Mouse (Mus musculus) R1 (cell line): ENCODE results near the gene Dnajc7.
A peak's percentile ranks its signal among the peaks of the same experiment; 100 is the strongest.

Experiments used
- DNase-seq: peaks from one replicate; pipeline ENCODE4 v3.0.0-alpha.2; 2018; ENCODE audit warnings: low read depth, low spot score

The Dnajc7 gene

GRCm38 (mm10) chr11:100619982-100620381 lies at the start of gene Dnajc7:
Gene Dnajc7, minus strand, starts transcription at chr11:100620168.
- DNase-seq: no peak

GRCm38 (mm10) chr11:100659806-100660205 lies 39.8 kb upstream of the Dnajc7 start:
- DNase-seq: no peak

GRCm38 (mm10) chr11:100656458-100656857 lies 36.5 kb upstream of the Dnajc7 start:
- DNase-seq: peak; percentile 34

- DNase-seq: peak; percentile 66
These were observed 35.6 kb upstream of the Dnajc7 start for GRCm38 (mm10) chr11:100655589-100655988.

GRCm38 (mm10) chr11:100651748-100652147 lies 31.8 kb upstream of the Dnajc7 start:
- no peak for DNase-seq

- DNase-seq: no peak
These were observed 31.2 kb upstream of the Dnajc7 start for GRCm38 (mm10) chr11:100651205-100651604.

GRCm38 (mm10) chr11:100648405-100648804 lies 28.4 kb upstream of the Dnajc7 start:
- no peak for DNase-seq

- DNase-seq: peak; percentile 89
These were observed 26.3 kb upstream of the Dnajc7 start for GRCm38 (mm10) chr11:100646265-100646664.

- DNase-seq: no peak
These were observed 23.9 kb upstream of the Dnajc7 start for GRCm38 (mm10) chr11:100643612-100644575.

GRCm38 (mm10) chr11:100640159-100640906 lies 20.4 kb upstream of the Dnajc7 start:
- DNase-seq: peak; percentile 87

- DNase-seq: no peak
These were observed 14.6 kb upstream of the Dnajc7 start for GRCm38 (mm10) chr11:100634530-100634929.

GRCm38 (mm10) chr11:100628862-100629352 lies 8.9 kb upstream of the Dnajc7 start:
- no peak for DNase-seq

GRCm38 (mm10) chr11:100628056-100628455 lies 8.1 kb upstream of the Dnajc7 start:
- DNase-seq: no peak

- peak; percentile 86 for DNase-seq
These were observed 6.8 kb upstream of the Dnajc7 start for GRCm38 (mm10) chr11:100626701-100627195.

GRCm38 (mm10) chr11:100625754-100626700 lies 6.1 kb upstream of the Dnajc7 start:
- DNase-seq: no peak

GRCm38 (mm10) chr11:100623867-100624266 lies 3.9 kb upstream of the Dnajc7 start:
- peak; percentile 65 for DNase-seq

GRCm38 (mm10) chr11:100622714-100623113 lies 2.7 kb upstream of the Dnajc7 start:
- peak; percentile 95 for DNase-seq

GRCm38 (mm10) chr11:100619485-100619975 lies 438 bp downstream of the Dnajc7 start:
- DNase-seq: peak; percentile 98

GRCm38 (mm10) chr11:100618761-100619484 lies 1.0 kb downstream of the Dnajc7 start, which contains the start of gene Nkiras2:
Gene Nkiras2, plus strand, starts transcription at chr11:100619244.
- DNase-seq: peak; percentile 93

GRCm38 (mm10) chr11:100617480-100617879 lies 2.5 kb downstream of the Dnajc7 start:
- peak; percentile 51 for DNase-seq
